Mouse (Mus musculus) layer of hippocampus, postnatal 14 days (tissue): ENCODE results near the gene Catsperg2. TPM values are rescaled to one million over a fixed set of nuclear protein-coding genes. Genes with fewer than 3 reads are reported as not detected.
"Not testable (repeated sequence)": the region's sequence is repeated elsewhere in the genome, so short reads cannot be mapped to it uniquely, and the experiment has no call there.

Experiments
- DNase-seq, 2 experiments: peaks; one replicate each; pipeline ENCODE4 v3.0.0; 2021 to 2022; ENCODE audit warnings: low spot score in 2 of 2, mixed read lengths in 1 of 2
- long read RNA-seq, 2 experiments: library from polyadenylated mRNA; stranded (forward); transcript quantifications; one replicate each; pipeline ENCODE4 v2.0.0; 2021
- microRNA-seq, 2 experiments: library from miRNA; unstranded; fragments of <30 nt; microRNA quantifications; one replicate each; pipeline ENCODE4 v1.2.0; 2021
- total RNA-seq, 2 experiments: library from RNA; stranded (reverse); gene quantifications; 2 replicates each; pipeline ENCODE4 v1.2.3; 2021

Gene Catsperg2
- total RNA-seq: under 1 TPM in 1 of 2 experiments, not detected in 1; 0.83 TPM
- long read RNA-seq, experiment 1: 0 reads
- long read RNA-seq, experiment 2: 0 reads

- not testable (repeated sequence) for DNase-seq
Measured at GRCm38 (mm10) chr7:29726860-29727259, at the start of gene Catsperg2. Gene Catsperg2 (minus strand): TSS chr7:29727032.

GRCm38 (mm10) chr7:29776568-29776967 lies 49.7 kb upstream of the Catsperg2 start:
- DNase-seq: no peak

- DNase-seq: no peak
Measured at GRCm38 (mm10) chr7:29774371-29774770, 47.5 kb upstream of the Catsperg2 start.

- DNase-seq: no peak
Measured at GRCm38 (mm10) chr7:29773503-29773902, 46.7 kb upstream of the Catsperg2 start.

GRCm38 (mm10) chr7:29768980-29769379 lies 42.1 kb upstream of the Catsperg2 start:
- no peak for DNase-seq

- peak; percentile 89 to 96 for DNase-seq
Measured at GRCm38 (mm10) chr7:29768090-29768900, 41.5 kb upstream of the Catsperg2 start, which contains the start of gene Zfp84. Gene Zfp84 (plus strand): TSS chr7:29768552.

- DNase-seq: peak; percentile 81 to 92
Measured at GRCm38 (mm10) chr7:29767058-29767686, 40.3 kb upstream of the Catsperg2 start.

GRCm38 (mm10) chr7:29764702-29765101 lies 37.9 kb upstream of the Catsperg2 start:
- no peak for DNase-seq

GRCm38 (mm10) chr7:29760476-29760875 lies 33.6 kb upstream of the Catsperg2 start:
- no peak for DNase-seq

GRCm38 (mm10) chr7:29742258-29742657 lies 15.4 kb upstream of the Catsperg2 start:
- DNase-seq: no peak

GRCm38 (mm10) chr7:29728055-29728454 lies 1.2 kb upstream of the Catsperg2 start:
- no peak for DNase-seq

GRCm38 (mm10) chr7:29725461-29726142 lies 1.2 kb downstream of the Catsperg2 start:
- DNase-seq: not testable (repeated sequence)

GRCm38 (mm10) chr7:29708891-29709290 lies 17.9 kb downstream of the Catsperg2 start:
- DNase-seq: not testable (repeated sequence)

- not testable (repeated sequence) for DNase-seq
Measured at GRCm38 (mm10) chr7:29695231-29695630, 31.6 kb downstream of the Catsperg2 start.

- peak in 1 of 2 experiments; percentile 31 for DNase-seq
Measured at GRCm38 (mm10) chr7:29681868-29682267, 45.0 kb downstream of the Catsperg2 start.

Small RNA genes within 50 kb of the gene (microRNA-seq; reads per million reads assigned to microRNA genes)
- gene Mir1964: 2.3 to 3.2 reads per million in 2 experiments

Other genes with a start within 250 kb of the Catsperg2 start
- gene Sipa1l3, start 208.4 kb downstream of the Catsperg2 start, total RNA-seq: 100 to 1,000 TPM; 166 to 185 TPM
- 10 to 100 TPM; 15.2 to 17.9 TPM for gene Zfp84, start 41.5 kb upstream of the Catsperg2 start, total RNA-seq
- 10 to 100 TPM in 1 of 2 experiments, 1 to 10 TPM in 1; 9.8 to 10.9 TPM for gene Zfp30, start 57.0 kb upstream of the Catsperg2 start, total RNA-seq
- gene Zfp790, start 89.1 kb upstream of the Catsperg2 start, total RNA-seq: 10 to 100 TPM; 16.3 to 19.4 TPM
- 10 to 100 TPM; 16.5 to 18.0 TPM for gene Zfp940, start 126.6 kb upstream of the Catsperg2 start, total RNA-seq
- 10 to 100 TPM; 13.5 to 14.8 TPM for gene Zfp420, start 132.9 kb upstream of the Catsperg2 start, total RNA-seq
- 10 to 100 TPM; 19.9 to 20.1 TPM for gene Zfp27, start 179.5 kb upstream of the Catsperg2 start, total RNA-seq
- 1 to 10 TPM; 8.2 to 9.4 TPM for gene Zfp383, start 181.2 kb upstream of the Catsperg2 start, total RNA-seq
- gene Zfp74, start 227.1 kb upstream of the Catsperg2 start, total RNA-seq: 10 to 100 TPM; 17.3 to 17.8 TPM